Mouse (Mus musculus) kidney, embryonic 16.5 days (tissue): ENCODE results near the gene Btbd35f26. TPM values are rescaled to one million over a fixed set of nuclear protein-coding genes. Genes with fewer than 3 reads are reported as not detected.
"Not testable (repeated sequence)": the region's sequence is repeated elsewhere in the genome, so short reads cannot be mapped to it uniquely, and the experiment has no call there.

Experiments used
- ATAC-seq: fragments of 200-750 bp; cut with Nextera tagmentation; 2 replicates; pipeline ENCODE4 v1.8.0; 2017; ENCODE audit warnings: moderate TSS enrichment; ENCODE audit not compliant: low FRiP score, low TSS enrichment
- H3K27ac ChIP-seq: fragments of 300-500 bp; sonication (generic); 2 replicates; pipeline ENCODE4 v1.5.1; 2014; ENCODE audit warnings: low read length
- H3K27me3 ChIP-seq: fragments of 300-500 bp; sonication (generic); 2 replicates; pipeline ENCODE4 v1.6.1; 2014; ENCODE audit warnings: low read length, control low read depth, mixed read lengths; ENCODE audit not compliant: insufficient read depth
- H3K36me3 ChIP-seq: fragments of 300-500 bp; sonication (generic); 2 replicates; pipeline ENCODE4 v1.6.1; 2014; ENCODE audit warnings: low read length, control low read depth, mixed read lengths; ENCODE audit not compliant: insufficient read depth
- H3K4me1 ChIP-seq: fragments of 300-500 bp; sonication (generic); 2 replicates; pipeline ENCODE4 v1.6.1; 2014; ENCODE audit warnings: low read length, control low read depth, mixed read lengths; ENCODE audit not compliant: insufficient read depth
- H3K4me2 ChIP-seq: fragments of 300-500 bp; sonication (generic); replicated peaks from 2 replicates; pipeline ENCODE4 v1.6.1; 2014; ENCODE audit warnings: low read depth, low read length
- H3K4me3 ChIP-seq: fragments of 300-500 bp; sonication (generic); 2 replicates; pipeline ENCODE4 v1.5.1; 2014; ENCODE audit warnings: mild to moderate bottlenecking, low read length
- H3K9ac ChIP-seq: fragments of 300-500 bp; sonication (generic); replicated peaks from 2 replicates; pipeline ENCODE4 v1.6.1; 2014; ENCODE audit warnings: low read length
- H3K9me3 ChIP-seq: fragments of 300-500 bp; sonication (generic); 2 replicates; pipeline ENCODE4 v1.6.1; 2016; ENCODE audit warnings: low read length, control low read depth
- WGBS: fragments of 180-500 bp; shearing (Covaris S2); extraction: QIAGEN DNeasy Blood & Tissue Kit; methylation state at CpG from one replicate; pipeline ENCODE4 v1.1.7; 2014; 5-methylcytosine and 5-hydroxymethylcytosine counted together
- polyA plus RNA-seq: library from polyadenylated mRNA; unstranded; fragments of >200 nt; fragmentation: Nextera tagmentation; extraction: Ambion mirVana; gene quantifications from 2 replicates; pipeline ENCODE4 v1.2.1, GENCODE M21; 2015

The Btbd35f26 gene
- not detected in 2 replicates for polyA plus RNA-seq

- H3K9me3 ChIP-seq, ATAC-seq, H3K36me3 ChIP-seq, H3K27ac ChIP-seq, H3K4me1 ChIP-seq, H3K4me2 ChIP-seq, H3K4me3 ChIP-seq, H3K27me3 ChIP-seq, H3K9ac ChIP-seq: not testable (repeated sequence)
- no CpG with 5 or more reads among the region's 4 CpGs for WGBS
Measured at GRCm38 (mm10) chrX:31336154-31336553, at the start of gene Btbd35f26. Btbd35f26 (plus strand) TSS chrX:31336454.

- not testable (repeated sequence) for H3K4me1 ChIP-seq, H3K4me2 ChIP-seq, H3K9ac ChIP-seq, ATAC-seq, H3K36me3 ChIP-seq, H3K27me3 ChIP-seq, H3K27ac ChIP-seq, H3K4me3 ChIP-seq, H3K9me3 ChIP-seq
- WGBS = 82% methylated on average over 2 of the region's 4 CpGs
Measured at GRCm38 (mm10) chrX:31341924-31342323, 5.7 kb downstream of the Btbd35f26 start.

DNA sequence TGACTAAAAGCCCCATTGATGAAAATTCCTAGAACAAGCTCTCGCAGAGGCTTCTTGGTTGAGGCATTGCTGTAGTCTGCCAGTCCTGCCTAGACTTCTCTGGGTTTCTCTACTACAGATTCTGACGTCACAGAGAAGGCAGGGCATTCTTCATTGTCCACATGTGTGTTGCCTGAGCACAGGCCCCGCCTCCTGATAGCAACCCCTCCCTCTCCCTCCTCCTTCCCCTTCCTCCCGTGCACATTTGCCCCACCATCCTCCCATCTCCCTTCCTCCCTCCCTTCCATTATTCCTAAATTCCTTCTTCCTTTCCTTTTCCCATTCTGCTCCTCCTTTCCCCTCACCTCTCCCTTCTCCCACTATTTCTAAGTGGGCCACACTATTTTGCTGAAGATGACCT lies 47.6 kb downstream of the Btbd35f26 start, which contains the start of gene Btbd35f19:
Btbd35f19 (minus strand) TSS at position 101 of the 400 bp plus-strand sequence.
- not testable (repeated sequence) for H3K4me3 ChIP-seq, ATAC-seq, H3K27ac ChIP-seq, H3K9me3 ChIP-seq, H3K4me1 ChIP-seq, H3K4me2 ChIP-seq, H3K9ac ChIP-seq, H3K27me3 ChIP-seq, H3K36me3 ChIP-seq
- WGBS = no CpG with 5 or more reads among the region's 4 CpGs

Other genes with a start within 250 kb of the Btbd35f26 start
- not detected in 2 replicates for gene Btbd35f29, start 218.8 kb upstream of the Btbd35f26 start, polyA plus RNA-seq
- not detected in 2 replicates for gene Spin2f, start 82.6 kb upstream of the Btbd35f26 start, polyA plus RNA-seq
- not detected in 2 replicates for gene Btbd35f19, start 47.5 kb downstream of the Btbd35f26 start, polyA plus RNA-seq
- not detected in 2 replicates for gene Gm21883, start 237.8 kb downstream of the Btbd35f26 start, polyA plus RNA-seq